Mouse (Mus musculus) myocyte (in vitro differentiated cells): Measurements from ENCODE around the gene Zfand6.

Experiments
- CEBPB ChIP-seq: IDR thresholded peaks from 2 replicates; pipeline ENCODE4 v1.6.1; 2011; ENCODE audit warnings: mild to moderate bottlenecking, moderate library complexity; ENCODE audit not compliant: poor library complexity, insufficient read depth, severe bottlenecking
- E2F4 ChIP-seq: IDR thresholded peaks from one replicate; pipeline ENCODE4 v1.6.1; 2011; ENCODE audit warnings: mild to moderate bottlenecking, control low read depth, moderate library complexity; ENCODE audit not compliant: insufficient read depth
- MAX ChIP-seq: IDR thresholded peaks from one replicate; pipeline ENCODE4 v1.6.1; 2011; ENCODE audit warnings: low read depth, mild to moderate bottlenecking, control low read depth
- MYOD1 ChIP-seq, 3 experiments: IDR thresholded peaks; one replicate each; pipeline ENCODE4 v1.6.1; 2011; ENCODE audit warnings: control low read depth in 2 of 3, low read depth in 2 of 3, mild to moderate bottlenecking in 2 of 3, moderate library complexity in 1 of 3; ENCODE audit not compliant: insufficient read length in 2 of 3, control insufficient read depth in 1 of 3
- MYOG ChIP-seq, 3 experiments: IDR thresholded peaks; one replicate each; pipeline ENCODE4 v1.6.1; 2011; ENCODE audit warnings: control low read depth in 2 of 3, low read depth in 2 of 3, mild to moderate bottlenecking in 2 of 3; ENCODE audit not compliant: insufficient read length in 2 of 3, control insufficient read depth in 1 of 3, insufficient read depth in 1 of 3
- POLR2A ChIP-seq: IDR thresholded peaks from one replicate; pipeline ENCODE4 v1.6.1; 2011; ENCODE audit warnings: low read depth, mild to moderate bottlenecking, control low read depth, moderate library complexity; ENCODE audit not compliant: insufficient read length
- POLR2AphosphoS2 ChIP-seq: IDR thresholded peaks from one replicate; pipeline ENCODE4 v1.6.1; 2011; ENCODE audit warnings: low read depth, control low read depth; ENCODE audit not compliant: insufficient read length
- REST ChIP-seq: IDR thresholded peaks from one replicate; pipeline ENCODE4 v1.6.1; 2011; ENCODE audit warnings: mild to moderate bottlenecking, control low read depth, moderate library complexity; ENCODE audit not compliant: insufficient read depth, insufficient read length
- SRF ChIP-seq: IDR thresholded peaks from one replicate; pipeline ENCODE4 v1.6.1; 2011; ENCODE audit warnings: low read depth; ENCODE audit not compliant: control insufficient read depth, insufficient read length
- TCF12 ChIP-seq: IDR thresholded peaks from one replicate; pipeline ENCODE4 v1.6.1; 2011; ENCODE audit warnings: mild to moderate bottlenecking, control low read depth; ENCODE audit not compliant: poor library complexity, insufficient read depth, severe bottlenecking
- TCF3 ChIP-seq: IDR thresholded peaks from one replicate; pipeline ENCODE4 v1.6.1; 2011; ENCODE audit warnings: low read depth, control low read depth; ENCODE audit not compliant: insufficient read length
- USF1 ChIP-seq: IDR thresholded peaks from one replicate; pipeline ENCODE4 v1.6.1; 2011; ENCODE audit warnings: low read depth, mild to moderate bottlenecking, control low read depth, moderate library complexity

- TF ChIP-seq E2F4, result no peak
- no peak for TF ChIP-seq POLR2A
- TF ChIP-seq MAX, result no peak
- TF ChIP-seq TCF12, result no peak
- TF ChIP-seq USF1, result no peak
- no peak for TF ChIP-seq POLR2AphosphoS2
- TF ChIP-seq MYOD1 (IDR thresholded peaks at IDR 0.05; ENCODE audit: control insufficient read depth in 1 of 3, insufficient read length in 2 of 3, low read depth in 2 of 3), result no peak
- TF ChIP-seq MYOG (IDR thresholded peaks at IDR 0.05; ENCODE audit: control insufficient read depth in 1 of 3, insufficient read depth in 1 of 3, insufficient read length in 2 of 3, low read depth in 2 of 3), result no peak
- no peak for TF ChIP-seq TCF3
- no peak for TF ChIP-seq CEBPB
- TF ChIP-seq REST, result no peak
- TF ChIP-seq SRF, result no peak
These were observed 41.3 kb upstream of the Zfand6 start for GRCm38 (mm10) chr7:84731076-84731475.
